ENCODE assay signal across 15 mouse cellular contexts in the genomic region with DNA sequence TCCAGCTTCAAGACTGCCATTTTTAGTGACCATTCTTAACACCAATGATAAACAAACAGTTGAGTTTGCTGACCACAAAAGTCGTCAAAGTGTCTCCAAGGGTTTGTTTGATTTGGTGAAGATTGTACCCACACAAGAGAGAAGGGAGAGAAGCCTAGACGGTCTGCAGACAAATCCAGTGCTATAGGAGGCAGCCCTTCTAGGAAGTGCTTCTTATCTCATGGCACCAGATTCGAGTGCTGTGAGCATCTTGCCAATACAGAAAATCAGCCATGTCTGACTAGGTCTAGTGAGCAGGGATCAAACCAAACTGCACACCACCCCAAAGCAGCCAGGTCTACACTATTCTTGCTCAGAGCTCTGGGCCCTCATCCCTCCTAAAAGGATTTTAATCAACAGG.
"Had no signal": no experiment of that assay in that cellular context is flagged by ENCODE, and none has a peak within 500 bp of the region (broad histone marks: within the 10 kb centered on the region; RNA-seq: fewer than 3 reads in every experiment).

No protein-coding gene starts in this region.

- H3K4me2 ChIP-seq: liver, embryonic 15.5 days; lung, embryonic 14.5 days; midbrain, embryonic 13.5 days; midbrain, embryonic 15.5 days; neural tube, embryonic 12.5 days had no signal

- DNase-seq: lung, adult 18-20 months; lung, embryonic 14.5 days; lung, postnatal 10 days; lung, postnatal 4 days; right cerebral cortex, postnatal 14 days; spleen, adult 18-20 months; thymus, adult 18-20 months; thymus, postnatal 14 days; thymus, postnatal 36 days had no signal

- H3K9me3 ChIP-seq: liver, embryonic 15.5 days; midbrain, embryonic 10.5 days; midbrain, embryonic 13.5 days; midbrain, embryonic 15.5 days; neural tube, embryonic 12.5 days had no signal

- H3K9ac ChIP-seq: liver, embryonic 15.5 days; lung, embryonic 14.5 days; midbrain, embryonic 13.5 days; midbrain, embryonic 15.5 days; neural tube, embryonic 12.5 days had no signal

- H3K4me1 ChIP-seq: liver, embryonic 15.5 days; megakaryocyte, embryonic 14.5 days had no signal

- ATAC-seq: midbrain, embryonic 13.5 days; midbrain, embryonic 15.5 days had no signal

- H3K27ac ChIP-seq: liver, embryonic 15.5 days; midbrain, embryonic 10.5 days; midbrain, embryonic 13.5 days; midbrain, embryonic 15.5 days; neural tube, embryonic 12.5 days had no signal

- H3K27me3 ChIP-seq: liver, embryonic 15.5 days; midbrain, embryonic 15.5 days; neural tube, embryonic 12.5 days had no signal

- H3K4me3 ChIP-seq: liver, embryonic 15.5 days; megakaryocyte, embryonic 14.5 days; midbrain, embryonic 10.5 days; midbrain, embryonic 13.5 days; midbrain, embryonic 15.5 days; neural tube, embryonic 12.5 days had no signal

- H3K36me3 ChIP-seq: liver, embryonic 15.5 days; midbrain, embryonic 10.5 days; midbrain, embryonic 13.5 days; midbrain, embryonic 15.5 days; neural tube, embryonic 12.5 days had no signal
